Mouse (Mus musculus) layer of hippocampus, adult 9-10 months (tissue): Measurements from ENCODE around the gene Tbc1d10a.

Experiments
- DNase-seq: peaks from one replicate; pipeline ENCODE4 v3.0.0; 2022; ENCODE audit warnings: low spot score

Tbc1d10a gene

DNA sequence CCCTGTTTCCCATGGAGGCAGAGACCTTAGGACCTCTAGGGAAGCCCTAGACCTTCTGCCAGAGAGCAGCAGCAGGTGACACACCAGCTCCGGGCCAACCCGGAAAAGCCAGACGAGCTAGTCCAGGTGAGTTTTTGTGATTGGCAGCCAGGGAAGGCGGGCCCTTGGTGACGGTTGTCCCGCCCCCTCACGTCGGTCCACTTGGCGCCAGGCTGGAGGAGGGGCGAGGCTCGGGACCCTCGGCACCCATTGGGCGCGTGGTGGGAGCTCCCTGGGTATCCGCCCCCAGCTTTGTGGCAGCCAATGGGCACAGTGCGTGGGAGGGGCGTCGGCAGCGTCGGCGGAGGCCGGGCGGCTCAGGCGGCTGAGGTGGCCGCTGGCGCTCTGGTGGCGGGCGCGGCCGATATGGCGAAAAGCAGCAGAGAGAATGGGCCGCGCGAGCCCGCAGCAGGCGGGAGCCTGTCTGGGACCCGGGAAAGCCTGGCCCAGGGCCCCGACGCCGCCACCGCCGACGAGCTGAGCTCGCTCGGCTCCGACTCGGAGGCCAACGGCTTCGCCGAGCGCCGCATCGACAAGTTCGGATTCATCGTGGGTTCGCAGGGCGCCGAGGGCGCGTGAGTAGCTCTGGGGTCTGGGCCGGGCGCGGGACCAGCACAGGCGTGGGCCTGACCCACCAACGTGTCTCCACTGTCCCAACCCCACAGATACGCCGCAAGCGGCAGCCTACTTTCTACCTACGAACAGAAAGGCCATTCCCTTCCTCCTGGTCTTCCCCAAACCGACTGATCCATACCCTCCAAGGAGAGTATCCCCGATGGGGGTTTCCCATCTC is at the start of gene Tbc1d10a:
Gene Tbc1d10a, plus strand, starts transcription at position 304 of the 832 bp plus-strand sequence.
- peak; percentile 90 for DNase-seq

DNA sequence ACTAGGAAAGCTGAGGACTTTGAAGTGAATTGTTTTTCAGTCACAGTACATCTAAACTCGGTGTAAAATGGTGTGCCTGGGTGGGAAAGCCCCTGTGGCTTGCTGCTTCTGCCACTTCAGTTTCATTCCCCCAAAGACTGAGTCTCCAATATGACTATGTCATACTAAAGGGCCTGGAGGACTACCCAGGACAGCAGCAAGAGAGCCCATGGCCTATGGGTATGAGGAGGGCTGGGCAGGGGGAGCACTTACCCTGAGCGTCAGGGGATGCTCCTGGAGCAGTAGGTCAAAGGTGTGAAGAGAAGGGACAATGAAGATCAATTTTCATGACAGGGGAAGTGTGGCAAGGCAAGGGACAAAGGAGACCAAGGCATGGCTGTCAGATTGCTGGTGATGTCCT is 47.6 kb upstream of the Tbc1d10a start:
- no peak for DNase-seq

DNA sequence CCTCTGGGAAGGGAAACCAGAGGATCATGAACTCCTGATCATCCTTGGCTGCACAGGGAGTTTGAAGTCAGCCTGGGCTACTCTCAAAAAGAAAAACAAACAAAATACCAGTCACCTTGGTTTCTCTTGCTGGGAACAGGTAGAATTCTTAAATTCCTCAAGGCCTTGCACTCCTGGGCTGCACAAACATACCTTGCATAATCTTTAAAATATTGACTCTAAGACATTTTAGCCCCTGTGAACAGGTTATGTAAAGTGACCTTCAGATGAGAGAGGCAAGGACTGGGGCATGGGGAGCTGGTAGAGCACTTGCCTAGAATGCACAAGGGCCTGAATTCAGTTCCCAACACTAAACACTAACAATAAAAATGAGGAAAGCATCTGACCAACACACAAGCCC is 45.1 kb upstream of the Tbc1d10a start:
- no peak for DNase-seq

DNA sequence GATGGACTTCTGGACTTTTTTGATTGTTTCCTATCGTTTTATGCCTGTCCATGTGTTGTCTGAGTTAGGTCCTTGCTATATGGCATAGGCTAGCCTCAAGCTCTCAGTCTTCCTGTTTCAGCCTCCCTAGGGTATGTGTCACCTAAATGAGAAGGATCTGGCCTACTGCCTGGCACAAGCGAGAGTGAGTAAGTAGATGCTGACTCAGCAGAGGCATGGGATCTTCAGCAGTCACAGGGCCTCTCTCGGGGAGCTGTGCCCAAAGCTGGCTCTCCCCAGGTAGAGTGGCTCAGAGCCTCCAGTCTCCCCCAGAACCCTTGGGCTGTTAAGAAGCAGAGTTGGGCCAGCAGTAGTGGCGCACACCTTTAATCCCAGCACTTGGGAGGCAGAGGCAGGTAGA is 44.2 kb upstream of the Tbc1d10a start:
- DNase-seq = no peak

DNA sequence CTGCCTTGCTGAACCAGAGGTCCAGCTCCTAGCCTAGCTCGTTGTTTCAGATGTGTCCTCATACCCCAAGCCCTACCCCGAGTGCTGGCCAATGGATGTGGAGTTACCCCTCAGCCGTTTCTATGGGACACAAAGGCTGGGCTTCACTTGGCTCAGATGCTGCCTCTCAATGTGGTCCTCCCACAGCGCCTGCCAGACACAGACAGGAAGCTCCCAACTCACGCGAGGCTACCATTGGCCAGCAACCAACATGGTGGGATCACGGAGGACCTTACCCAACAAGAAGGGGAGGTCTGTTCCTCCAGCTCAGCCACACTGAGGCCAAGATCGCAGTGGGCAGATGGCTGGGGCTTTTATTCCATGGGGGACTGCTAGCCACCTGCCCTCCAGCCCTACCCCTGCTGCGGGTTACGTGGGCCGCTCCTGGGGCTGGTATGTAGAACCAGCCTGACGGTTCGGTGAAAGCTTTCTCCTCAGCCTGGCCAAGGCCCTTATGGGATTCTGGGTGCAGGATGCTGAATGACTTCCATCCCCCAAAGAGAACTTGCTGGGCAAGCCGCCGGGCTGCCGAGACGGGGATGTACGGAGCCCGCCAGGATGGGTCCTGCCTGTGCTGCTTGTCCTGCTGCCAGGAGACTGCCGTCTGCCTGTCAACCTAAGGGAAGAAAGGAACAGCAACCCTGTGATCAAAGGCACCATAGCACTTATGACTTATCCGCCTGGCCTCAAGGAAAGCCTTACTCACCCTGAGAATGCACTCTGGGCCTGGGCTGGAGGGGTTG is 43.1 kb upstream of the Tbc1d10a start:
- no peak for DNase-seq

DNA sequence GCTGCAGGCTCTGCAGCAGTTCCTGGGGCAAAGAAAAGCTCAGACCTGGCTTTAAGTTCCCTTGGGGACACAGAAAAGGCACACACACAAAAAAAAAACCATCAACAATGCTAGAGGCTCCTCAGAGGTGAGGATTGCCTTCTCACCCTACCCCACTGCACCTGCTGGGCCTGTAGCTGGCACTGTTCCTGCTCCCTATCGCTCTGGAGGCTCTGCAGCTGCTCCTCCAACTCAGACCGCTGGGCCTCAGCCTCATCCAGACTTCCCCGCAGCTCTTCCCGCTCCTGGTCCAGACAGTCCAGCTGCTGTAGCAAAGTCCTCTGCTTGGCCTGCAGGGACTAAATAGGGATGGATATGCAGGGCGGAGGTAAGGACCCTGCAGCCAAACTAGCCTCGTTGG is 40.2 kb upstream of the Tbc1d10a start:
- no peak for DNase-seq

DNA sequence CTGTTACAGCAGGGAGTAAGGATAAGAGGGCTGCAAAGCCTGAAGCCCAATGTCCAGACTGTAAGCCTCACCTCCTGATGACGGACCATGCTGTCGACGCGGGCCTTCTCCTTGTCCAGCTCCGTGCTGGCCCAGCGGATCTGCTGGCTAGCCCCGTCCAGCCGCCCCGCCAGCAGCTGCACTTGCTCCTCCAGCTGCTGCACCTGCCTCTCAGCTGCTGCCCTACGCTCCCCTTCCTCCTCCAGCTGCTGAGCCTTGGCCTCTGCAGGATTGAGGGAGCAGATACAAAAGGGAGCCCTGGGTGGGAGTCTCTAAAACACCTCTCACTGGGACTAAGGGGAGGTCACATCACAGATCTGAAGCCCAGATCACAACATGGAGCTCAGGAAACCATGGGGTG is 39.5 kb upstream of the Tbc1d10a start:
- no peak for DNase-seq

DNA sequence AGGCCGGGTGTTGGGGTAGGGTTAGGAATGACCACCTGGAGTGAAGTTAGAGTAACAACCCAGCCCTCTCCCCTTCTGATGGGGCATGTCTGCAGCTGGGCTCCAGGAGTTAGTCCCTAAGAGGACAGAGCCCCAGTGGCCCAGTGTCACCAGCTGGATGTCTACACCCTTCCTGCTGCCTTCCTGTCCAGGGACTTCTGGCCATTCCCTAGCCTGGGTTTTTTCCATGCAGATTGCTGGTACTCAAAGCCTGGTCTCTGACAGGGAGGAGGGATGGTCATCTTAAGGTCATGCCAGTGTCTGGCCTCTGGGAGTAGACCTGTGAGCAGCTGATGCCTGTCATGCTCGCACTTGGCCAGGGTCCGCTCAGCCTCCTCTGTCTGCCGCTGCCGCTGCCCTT is 38.5 kb upstream of the Tbc1d10a start:
- no peak for DNase-seq

DNA sequence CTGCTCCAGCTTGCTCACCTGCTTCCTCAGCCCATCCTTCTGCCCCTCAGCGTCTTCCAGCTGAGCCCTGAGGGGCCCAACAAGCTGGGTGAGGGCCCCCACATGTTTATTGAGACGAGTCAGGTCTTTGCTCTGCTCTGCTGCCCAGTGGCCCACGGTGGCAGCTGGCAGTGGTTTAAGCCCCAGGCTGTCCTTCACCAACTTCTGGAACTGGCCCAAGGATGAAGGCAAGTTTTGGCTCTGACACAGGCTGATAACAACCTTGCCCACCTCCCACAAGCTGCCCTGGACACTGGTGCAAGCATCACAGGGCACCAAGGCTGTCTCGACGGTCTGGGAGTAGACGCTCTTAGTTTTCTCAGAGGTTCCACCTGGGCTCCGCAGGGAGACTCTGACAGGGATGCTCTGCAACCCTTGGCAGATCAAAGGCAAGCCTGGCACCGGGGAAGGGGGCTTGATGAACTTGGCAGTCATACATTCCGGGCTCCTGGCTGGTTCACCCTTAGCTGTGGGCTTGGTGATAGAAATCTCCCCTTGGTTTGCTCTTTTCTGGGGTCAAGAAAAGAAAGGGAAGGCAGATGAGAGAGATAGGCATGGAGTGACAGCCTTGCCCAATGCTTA is 37.9 kb upstream of the Tbc1d10a start:
- no peak for DNase-seq

DNA sequence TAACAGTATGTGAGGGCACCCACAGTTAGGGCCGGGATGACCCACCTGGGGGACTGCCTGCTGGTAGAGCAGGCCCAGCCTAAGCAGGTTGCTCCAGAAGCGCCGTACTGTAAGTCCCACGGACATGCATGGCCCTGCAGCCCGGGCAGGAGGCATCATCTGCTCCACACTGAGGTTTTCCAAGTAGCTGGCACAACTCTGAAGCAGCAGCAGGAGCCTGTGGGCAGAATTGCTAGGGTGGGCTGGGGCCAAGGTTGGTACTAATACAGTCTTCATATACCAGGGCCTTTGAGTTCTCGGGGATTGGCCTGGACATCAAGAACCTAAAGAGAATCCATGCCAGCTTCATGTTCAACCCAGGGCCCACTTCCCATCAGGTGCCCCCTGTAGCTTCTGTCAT is 36.7 kb upstream of the Tbc1d10a start:
- no peak for DNase-seq

DNA sequence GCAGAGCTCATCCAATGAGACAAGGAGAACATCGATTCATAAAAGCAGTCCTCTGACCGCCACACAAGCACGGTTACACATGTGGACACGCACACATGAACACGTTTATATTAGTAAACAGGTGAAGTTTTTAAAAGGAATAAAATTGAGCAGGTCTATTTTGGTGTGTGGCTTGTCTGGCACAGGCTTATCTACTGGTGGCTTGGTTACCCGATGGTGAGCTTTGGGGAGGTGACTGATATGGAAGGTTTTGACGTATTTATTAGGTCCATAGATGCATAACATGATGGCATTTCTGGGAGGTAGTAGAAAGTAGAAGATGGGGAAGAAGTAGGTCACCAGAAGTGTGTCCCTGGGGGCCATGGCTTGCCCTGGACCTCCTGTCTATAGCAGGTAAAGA is 32.9 kb upstream of the Tbc1d10a start:
- no peak for DNase-seq

DNA sequence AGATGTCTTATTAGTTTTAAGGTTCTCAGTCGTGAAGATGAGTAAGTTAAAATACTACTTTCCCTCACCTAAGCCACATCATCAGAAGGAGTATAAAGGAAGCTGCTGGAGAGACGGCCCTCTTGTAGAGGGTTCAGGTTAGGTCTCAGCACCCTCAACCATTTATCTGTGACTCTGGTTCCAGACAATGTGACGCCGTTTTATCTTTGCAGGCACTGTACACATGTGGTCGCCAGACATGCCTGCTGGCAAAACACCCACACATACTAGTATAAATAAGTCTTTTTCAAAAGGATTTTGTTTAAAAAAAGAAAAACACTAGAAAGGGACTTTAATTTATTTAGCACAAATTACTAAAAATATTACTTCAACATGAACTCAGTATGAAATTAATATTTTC is 30.9 kb upstream of the Tbc1d10a start:
- no peak for DNase-seq

DNA sequence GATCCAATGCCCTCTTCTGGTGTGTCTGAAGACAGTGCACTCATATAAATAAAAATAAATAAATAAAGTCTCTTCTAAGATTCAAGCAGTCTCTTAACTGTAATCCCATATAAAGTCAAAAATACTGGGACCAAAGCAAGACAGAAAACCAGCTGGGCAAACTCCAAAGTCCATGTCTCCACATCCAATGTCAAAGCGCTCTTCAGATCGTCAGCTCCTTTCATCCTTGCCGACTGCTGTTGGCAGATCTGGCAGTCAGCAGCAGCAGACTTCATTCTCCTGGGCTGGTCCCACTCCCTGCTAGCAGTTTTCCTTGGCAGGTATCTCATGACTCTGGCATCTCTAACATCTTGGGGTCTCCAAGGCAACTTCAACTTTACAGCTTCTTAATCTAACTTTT is 27.9 kb upstream of the Tbc1d10a start:
- no peak for DNase-seq

DNA sequence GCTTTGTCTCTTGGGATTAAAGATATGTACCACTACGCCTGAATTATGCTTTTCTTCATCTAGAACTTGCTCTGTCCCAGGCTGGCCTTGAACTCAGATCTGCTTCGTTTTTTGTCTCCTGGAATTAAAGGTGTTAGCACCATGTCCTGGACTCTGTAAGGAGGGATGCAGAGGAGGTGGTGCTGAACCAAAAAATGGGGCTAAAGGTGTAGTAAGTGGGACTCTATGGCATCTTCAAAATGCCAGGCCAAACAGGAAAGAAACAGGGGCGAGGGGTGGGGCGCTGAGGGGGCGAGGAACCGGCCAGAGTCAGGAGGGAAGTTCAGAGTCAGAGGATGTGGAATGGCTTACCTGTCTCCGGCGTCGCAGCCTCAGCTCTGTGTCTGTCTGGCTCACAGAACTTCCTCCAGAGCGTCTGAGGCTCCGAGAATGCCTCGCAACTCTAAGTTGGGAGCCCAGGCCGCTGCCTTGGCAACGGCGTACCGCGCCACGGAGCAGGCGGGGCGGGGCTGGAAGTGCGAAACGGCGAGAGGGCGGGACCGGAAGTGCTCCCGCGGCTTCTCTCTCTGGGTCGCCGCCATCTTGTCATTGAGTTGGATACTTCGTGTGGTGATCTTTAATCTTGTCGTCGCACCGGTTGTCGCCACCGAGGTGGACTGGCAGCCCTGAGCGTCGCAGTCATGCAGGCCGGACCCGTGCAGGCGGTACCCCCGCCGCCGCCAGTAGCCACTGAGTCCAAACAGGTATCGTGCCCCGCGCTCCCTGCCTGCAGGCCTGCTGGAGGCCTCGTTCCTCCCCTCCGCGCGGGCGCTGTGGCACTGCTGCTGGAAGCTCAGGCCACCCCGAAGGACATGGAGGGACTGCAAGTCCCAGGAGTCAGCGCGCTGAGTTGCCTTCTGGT is 26.5 kb upstream of the Tbc1d10a start, which contains the start of the genes Ccdc157 and Sf3a1:
Gene Ccdc157, minus strand, starts transcription at position 486 of the 901 bp plus-strand sequence.
Gene Sf3a1, plus strand, starts transcription at position 543 of the 901 bp plus-strand sequence.
- DNase-seq = peak; percentile 85

DNA sequence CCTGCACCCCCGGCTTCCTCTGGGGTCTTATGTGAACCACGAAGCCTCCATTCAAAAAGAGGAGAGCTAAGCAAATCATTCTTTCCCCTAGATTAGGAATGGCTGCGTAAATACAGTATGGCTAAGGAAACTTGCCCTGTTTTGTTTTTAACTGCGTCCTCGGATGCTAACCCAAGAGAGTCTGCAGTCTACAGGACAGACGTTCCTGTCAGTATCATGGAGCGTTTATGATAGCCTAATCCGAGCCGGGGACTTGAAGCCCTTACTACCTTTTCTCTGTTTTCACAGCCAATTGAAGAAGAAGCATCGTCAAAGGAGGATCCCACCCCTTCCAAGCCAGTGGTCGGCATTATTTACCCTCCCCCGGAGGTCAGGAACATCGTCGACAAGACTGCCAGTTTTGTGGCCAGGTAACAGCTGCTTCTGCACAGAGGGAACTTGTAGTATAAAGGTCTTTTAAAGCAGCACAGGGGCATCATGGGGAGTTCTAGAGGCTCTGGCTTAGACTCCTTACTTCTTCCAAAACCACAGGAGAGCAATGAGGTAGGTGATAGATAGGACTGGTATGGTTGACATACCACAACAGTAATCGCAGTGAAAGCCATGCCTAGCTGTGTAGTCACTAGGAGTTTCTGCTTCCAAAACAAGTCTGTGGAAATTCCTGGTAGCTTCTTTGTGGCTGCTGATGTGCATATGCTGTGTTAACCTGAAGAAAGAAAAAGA is 25.7 kb upstream of the Tbc1d10a start:
- no peak for DNase-seq

DNA sequence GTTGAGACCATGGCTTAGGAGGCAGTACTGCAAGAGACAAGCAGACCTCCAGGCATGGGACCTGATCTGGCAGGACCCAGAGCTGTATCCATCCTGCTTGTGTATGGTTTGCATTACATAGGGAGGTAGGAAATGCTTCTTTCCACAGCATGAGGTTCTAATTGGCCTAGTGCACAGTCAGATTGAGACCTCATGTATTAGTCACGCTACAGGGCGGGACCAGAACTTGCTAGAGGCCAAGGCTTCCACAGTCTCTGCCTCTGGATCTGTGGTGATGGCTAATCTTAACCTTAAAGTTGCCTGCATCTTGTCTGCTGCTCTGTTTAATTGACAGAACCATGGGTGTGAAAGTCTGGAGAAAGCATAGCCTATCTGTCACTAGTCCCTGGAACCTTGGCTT is 21.9 kb upstream of the Tbc1d10a start:
- no peak for DNase-seq

DNA sequence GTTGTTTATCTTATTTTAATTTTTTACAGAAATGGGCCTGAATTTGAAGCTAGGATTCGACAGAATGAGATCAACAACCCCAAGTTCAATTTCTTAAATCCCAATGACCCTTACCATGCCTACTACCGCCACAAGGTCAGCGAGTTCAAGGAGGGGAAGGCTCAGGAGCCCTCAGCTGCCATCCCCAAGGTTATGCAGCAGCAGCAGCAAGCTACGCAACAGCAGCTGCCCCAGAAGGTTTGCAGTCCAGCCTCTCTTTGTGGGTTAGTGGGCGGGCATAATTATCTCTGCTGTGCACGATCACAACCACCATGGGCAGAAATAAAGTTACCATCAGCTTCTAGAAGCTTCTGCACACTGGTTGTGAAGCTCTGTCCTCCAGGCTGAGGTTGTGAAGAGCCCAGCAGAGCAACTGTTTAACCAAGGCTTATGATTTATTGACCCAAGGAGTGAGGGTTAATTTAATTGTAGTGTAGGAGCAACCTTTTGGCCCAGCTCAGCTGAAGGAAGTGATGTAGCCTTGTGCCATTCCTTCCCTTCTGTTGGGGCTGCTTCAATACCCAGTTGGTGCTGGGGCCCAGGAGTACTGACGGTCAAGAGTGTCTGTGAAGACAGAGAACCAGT is 20.0 kb upstream of the Tbc1d10a start:
- no peak for DNase-seq

DNA sequence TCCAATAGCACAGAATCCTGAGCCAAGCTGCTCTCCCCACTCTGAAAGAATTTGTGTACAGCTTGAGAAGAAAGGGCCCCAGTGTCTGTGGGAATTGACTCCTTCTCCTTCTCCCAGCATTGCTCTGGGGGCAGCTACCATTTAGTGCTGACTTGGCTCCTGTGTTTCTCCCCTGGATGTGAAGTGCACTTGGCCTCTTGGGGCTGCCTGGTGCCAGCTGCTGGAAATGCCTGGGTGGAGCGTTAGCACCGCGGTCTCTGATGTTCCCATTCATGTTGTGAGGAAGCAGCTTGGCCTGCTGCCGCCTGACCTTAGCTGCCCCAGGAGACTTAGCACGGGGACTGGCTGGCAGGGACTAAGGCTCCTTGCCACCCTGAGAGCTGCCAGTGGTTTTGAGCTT is 12.0 kb upstream of the Tbc1d10a start:
- no peak for DNase-seq

DNA sequence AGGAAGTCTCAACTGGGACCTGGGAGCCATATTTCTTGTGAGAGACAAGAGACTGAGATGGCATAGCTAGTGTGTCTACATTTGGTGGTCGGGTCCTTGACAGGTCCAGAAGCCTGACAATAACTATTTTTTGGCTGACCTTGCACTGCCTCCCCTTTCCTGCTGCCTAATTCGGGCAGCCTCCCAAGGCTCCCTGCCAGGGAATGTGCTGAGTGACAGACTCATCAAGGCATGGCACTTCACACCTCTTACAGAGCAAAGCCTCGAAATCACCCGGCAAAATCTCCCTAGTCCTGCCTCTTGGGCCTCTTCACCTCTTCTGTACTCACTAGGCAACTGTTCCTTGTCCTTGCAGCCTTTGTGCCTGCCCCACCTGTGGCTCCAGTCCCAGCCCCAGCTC is 8.9 kb upstream of the Tbc1d10a start:
- no peak for DNase-seq

DNA sequence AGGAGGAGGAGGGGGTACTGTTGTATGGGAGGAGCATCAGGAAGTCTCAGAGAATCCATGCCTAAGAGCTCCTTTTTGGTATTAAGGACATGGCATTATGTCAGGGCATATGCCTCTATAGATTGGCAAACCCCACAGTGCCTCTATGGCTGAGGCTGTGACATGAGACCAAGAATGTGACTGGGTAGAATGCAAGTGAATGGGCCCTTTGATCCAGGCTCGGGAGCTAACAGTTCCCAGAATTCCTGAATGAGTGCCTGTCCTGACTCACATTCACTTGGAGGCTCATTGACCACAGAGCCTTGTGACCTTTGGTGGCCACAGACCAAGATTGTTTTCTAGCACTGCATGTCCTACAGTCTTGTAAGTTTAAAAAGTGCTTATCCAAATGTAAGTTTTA is 4.5 kb upstream of the Tbc1d10a start:
- DNase-seq = no peak

DNA sequence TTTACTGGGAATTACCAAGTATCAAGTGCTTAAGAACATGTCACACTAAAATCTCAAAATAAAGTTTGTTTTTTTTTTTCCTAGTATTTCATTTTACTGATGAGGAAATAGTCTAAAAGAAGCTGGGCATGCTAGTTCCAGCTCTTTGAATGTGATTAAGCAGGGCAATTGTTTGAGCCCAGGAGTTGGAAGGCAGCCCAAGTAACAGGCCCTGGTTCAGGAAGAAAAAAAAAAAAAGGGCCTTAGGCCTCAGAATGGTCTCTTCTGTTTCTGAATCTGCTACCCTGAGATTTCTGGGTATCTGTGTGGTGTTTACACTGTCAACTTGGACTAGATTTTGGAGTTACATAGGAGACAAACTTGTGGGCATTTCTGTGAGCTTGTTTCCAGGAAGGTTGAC is 3.1 kb upstream of the Tbc1d10a start:
- DNase-seq = no peak
